Mouse (Mus musculus) lung, embryonic 14.5 days (tissue): ENCODE measurements around the gene Nkd1. TPM values are rescaled to one million over a fixed set of nuclear protein-coding genes. Genes with fewer than 3 reads are reported as not detected.
A peak's percentile ranks its signal among the peaks of the same experiment; 100 is the strongest.

Experiments
- ATAC-seq: fragments of 200-750 bp; cut with Nextera tagmentation; 2 replicates; pipeline ENCODE4 v1.8.0; 2017; ENCODE audit warnings: mild to moderate bottlenecking, moderate TSS enrichment, moderate library complexity; ENCODE audit not compliant: insufficient read depth
- DNase-seq: peaks from one replicate; pipeline ENCODE4 v3.0.0-alpha.2; 2015
- H3K27ac ChIP-seq: fragments of 300-500 bp; sonication (generic); 2 replicates; pipeline ENCODE4 v1.5.1; 2014; ENCODE audit warnings: low read depth, mild to moderate bottlenecking, moderate library complexity
- H3K27me3 ChIP-seq: fragments of 300-500 bp; sonication (generic); 2 replicates; pipeline ENCODE4 v1.6.1; 2014; ENCODE audit warnings: low read length, control low read depth; ENCODE audit not compliant: insufficient read depth
- H3K36me3 ChIP-seq: fragments of 300-500 bp; sonication (generic); 2 replicates; pipeline ENCODE4 v1.6.1; 2014; ENCODE audit warnings: control low read depth; ENCODE audit not compliant: insufficient read depth
- H3K4me1 ChIP-seq: fragments of 300-500 bp; sonication (generic); 2 replicates; pipeline ENCODE4 v1.6.1; 2014; ENCODE audit warnings: antibody characterized with exemption, control low read depth; ENCODE audit not compliant: insufficient read depth
- H3K4me2 ChIP-seq: fragments of 300-500 bp; sonication (generic); 2 replicates; pipeline ENCODE4 v1.6.1; 2014; ENCODE audit warnings: mild to moderate bottlenecking
- H3K4me3 ChIP-seq: fragments of 300-500 bp; sonication (generic); 2 replicates; pipeline ENCODE4 v1.5.1; 2014; ENCODE audit warnings: low read depth, low read length
- H3K9ac ChIP-seq: fragments of 300-500 bp; sonication (generic); 2 replicates; pipeline ENCODE4 v1.6.1; 2014
- H3K9me3 ChIP-seq: fragments of 300-500 bp; sonication (generic); 2 replicates; pipeline ENCODE4 v1.6.1; 2016; ENCODE audit warnings: low read depth, low read length, control low read depth
- CTCF ChIP-seq: IDR thresholded peaks from 2 replicates; pipeline ENCODE4 v1.5.1; 2016; ENCODE audit warnings: antibody characterized with exemption, low read depth
- WGBS: fragments of 180-500 bp; shearing (Covaris S2); extraction: QIAGEN DNeasy Blood & Tissue Kit; methylation state at CpG from one replicate; pipeline ENCODE4 v1.1.7; 2014; 5-methylcytosine and 5-hydroxymethylcytosine counted together
- polyA plus RNA-seq: library from polyadenylated mRNA; unstranded; fragments of >200 nt; fragmentation: Nextera tagmentation; extraction: Ambion mirVana; gene quantifications from 2 replicates; pipeline ENCODE4 v1.2.1, GENCODE M21; 2014

Nkd1 gene
- polyA plus RNA-seq, 1 experiment from 2014 or later: 63.4 TPM

DNA sequence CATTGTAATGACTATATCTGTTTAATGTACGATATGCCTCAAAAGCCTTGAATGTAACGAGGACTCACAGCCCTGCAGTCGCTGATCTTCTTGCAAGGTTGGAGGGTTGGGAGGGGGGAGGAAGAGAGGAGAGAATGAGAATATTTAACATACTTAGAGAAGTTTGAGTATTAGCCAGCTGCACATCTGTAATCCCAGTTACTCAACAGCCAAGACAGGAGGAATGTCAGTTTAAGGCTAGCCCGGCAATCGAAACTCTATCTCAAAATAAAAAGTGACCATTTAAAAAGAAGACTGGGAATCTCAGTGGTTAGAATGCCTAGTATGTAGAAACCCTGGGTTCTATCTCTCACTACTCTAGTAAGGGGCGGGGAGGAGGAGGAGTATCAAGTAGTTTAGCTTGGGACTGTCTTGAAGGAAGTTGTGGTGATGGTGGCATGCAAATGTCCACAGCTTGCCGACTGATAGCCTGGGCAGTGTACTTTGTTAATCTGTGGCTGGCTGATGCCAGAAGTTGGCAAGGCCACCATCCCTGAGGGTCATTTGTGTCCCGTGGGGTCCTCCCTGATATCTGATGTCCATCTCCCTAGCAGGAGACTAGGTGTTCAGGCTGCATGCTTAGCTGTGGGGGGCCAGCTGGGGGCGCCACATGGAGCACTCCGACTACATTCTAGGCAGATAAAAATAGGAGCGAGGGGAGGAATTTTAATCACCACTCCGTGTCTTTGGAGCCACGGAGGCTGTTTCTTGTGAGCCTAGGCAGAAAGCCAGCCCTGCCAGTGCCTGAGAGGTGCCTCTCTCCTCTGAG, 46.4 kb downstream of the Nkd1 start:
- Histone ChIP-seq H3K36me3 (no peaks in the 10 kb centered on the region), H3K27ac (peak overlapping the region; percentile 66; the same call in 1 of the 2 replicates), H3K4me2 (no peak overlapping the region), H3K4me3 (no peak overlapping the region), H3K9ac (no peak overlapping the region), H3K4me1 (peaks cover 74% of the 10 kb centered on the region), H3K27me3 (no peaks in the 10 kb centered on the region), H3K9me3 (no peaks in the 10 kb centered on the region)
- WGBS: 36% methylated on average over 13 of the region's 13 CpGs
- ATAC-seq (no peak), DNase-seq (peak; percentile 79)
- TF ChIP-seq CTCF: peak; percentile 42; the same call in 1 of the 2 replicates

DNA sequence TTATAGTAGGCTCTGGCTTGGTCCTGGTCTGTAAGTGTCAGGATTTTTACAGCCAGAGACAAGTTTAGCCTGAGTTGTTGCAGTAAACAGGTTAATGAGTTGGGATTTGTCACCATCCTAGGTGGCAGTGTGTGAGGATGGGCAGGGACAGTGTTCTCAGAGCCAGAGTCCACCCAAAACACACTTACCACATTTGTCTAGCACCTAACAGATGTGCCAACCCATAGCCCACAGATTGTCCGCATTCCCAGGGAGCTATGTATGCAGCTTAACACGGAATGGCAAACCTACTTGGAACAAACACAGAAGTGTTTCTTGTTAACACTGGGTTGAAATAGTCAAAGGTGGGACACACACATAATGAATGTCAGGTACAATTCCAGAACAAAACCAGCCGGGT, 47.1 kb downstream of the Nkd1 start:
- ATAC-seq: no peak
- no peak for DNase-seq
- Histone ChIP-seq H3K27ac (peak overlapping the region; percentile 66; the same call in 1 of the 2 replicates), H3K9ac (no peak overlapping the region), H3K27me3 (no peaks in the 10 kb centered on the region), H3K9me3 (no peaks in the 10 kb centered on the region), H3K4me2 (no peak overlapping the region), H3K36me3 (no peaks in the 10 kb centered on the region), H3K4me3 (no peak overlapping the region), H3K4me1 (peaks cover 80% of the 10 kb centered on the region)
- 83% methylated on average over 3 of the region's 3 CpGs for WGBS
- TF ChIP-seq CTCF: no peak

DNA sequence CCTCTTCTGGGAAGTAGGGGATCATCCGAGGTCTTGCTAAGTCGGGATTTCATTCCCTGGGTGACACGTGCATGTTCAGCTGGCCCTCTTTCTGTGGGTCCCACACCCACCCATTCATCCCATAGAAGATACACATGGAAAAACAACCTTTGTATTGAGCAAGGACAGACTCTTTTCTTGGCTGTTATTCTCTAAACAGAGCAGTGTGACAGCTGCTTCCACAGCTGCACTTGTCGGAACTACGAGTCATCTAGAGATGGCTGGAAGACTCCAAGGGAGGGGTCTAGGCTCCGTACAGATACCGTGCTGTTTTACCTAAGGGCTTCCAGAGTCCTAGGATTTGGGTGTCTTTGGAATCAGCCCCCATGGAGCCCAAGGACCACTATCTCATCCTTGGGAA, 48.2 kb downstream of the Nkd1 start:
- Histone ChIP-seq H3K4me1 (peaks cover 77% of the 10 kb centered on the region), H3K27me3 (no peaks in the 10 kb centered on the region), H3K36me3 (0 out of 2 replicates have a peak, but pooled peaks cover under 1% of the 10 kb centered on the region), H3K9me3 (no peaks in the 10 kb centered on the region), H3K9ac (no peak overlapping the region), H3K27ac (peak overlapping the region; percentile 25; the same call in 1 of the 2 replicates), H3K4me3 (no peak overlapping the region), H3K4me2 (no peak overlapping the region)
- ATAC-seq (no peak), DNase-seq (peak; percentile 59)
- no peak for TF ChIP-seq CTCF
- 38% methylated on average over 7 of the region's 7 CpGs for WGBS

DNA sequence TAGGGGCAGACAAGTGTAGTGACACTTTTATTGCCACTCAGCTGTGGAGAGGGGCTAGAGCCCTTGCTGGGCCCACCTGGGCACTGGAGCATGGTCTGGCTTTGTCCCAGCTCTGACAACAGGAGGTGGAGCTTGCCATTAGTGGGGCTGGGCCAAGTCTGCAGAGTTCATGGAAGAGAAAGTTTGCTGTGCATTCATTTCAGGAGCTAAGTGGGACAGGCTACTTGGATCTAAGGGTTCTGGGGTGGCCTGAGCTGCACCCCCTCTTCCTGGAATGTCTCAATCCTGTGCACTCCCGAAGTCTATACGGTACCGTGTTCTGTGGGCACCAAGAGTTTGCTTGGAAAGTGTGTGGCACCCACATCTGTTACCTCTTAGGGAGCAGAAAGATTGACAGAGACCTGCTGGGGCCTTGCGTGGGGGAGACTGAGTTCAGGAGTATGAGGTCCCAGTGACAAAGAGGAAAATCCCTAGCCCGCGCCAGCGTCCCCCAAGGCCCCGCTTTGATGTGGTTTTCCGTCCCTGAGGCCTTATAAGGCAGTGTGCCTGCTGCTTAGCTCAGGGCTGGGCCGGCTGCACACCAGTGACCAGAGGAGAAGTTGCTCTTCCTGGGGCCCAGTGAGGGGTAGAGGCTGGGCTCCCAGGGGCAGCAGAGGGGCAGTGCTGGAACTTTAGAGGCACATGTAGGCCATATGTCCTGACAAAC, 49.3 kb downstream of the Nkd1 start:
- peak overlapping the region; percentile 19; the same call in 1 of the 2 replicates for H3K4me2 ChIP-seq
- peak; percentile 86 for DNase-seq

DNA sequence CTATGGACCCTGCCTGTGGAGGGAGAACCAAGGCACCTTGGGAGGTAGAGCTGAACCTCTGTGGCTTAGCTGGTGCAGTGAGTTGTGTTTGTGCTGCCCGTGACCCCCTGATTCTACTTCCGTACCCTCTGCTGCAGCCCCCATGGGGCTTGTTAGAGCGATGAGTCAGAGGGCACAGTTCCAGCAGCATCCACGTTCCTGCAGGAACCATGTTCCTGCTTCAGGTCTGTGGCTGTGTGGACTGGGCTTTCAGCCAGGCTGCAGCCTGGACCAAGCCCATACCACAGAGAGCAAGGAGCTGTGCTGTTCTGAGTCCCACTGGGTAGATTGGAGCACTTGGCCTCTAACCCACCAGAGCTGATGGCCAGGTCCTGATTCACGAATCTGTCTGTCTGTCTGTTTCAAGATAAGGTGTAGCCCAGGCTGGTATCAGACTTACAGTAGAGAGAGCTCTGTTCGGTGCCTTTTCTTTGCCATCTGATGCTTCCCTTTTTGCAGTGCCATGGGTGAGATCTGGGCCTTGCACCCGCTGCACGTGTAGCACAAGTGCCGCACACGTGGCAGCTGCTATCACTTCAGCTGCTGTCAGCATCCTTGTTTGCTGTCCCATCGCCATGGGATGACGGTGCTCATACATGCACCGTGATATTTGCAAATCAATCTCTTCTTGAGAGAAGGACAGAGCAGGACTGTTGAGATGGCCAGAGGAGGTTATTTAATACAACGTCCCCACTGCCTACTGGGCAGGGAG, 50.5 kb downstream of the Nkd1 start:
- Histone ChIP-seq H3K4me2 (no peak overlapping the region), H3K36me3 (0 out of 2 replicates have a peak, but pooled peaks cover 11% of the 10 kb centered on the region), H3K4me3 (no peak overlapping the region), H3K27ac (peak overlapping the region; percentile 84), H3K9me3 (no peaks in the 10 kb centered on the region), H3K4me1 (peaks cover 76% of the 10 kb centered on the region), H3K9ac (no peak overlapping the region), H3K27me3 (no peaks in the 10 kb centered on the region)
- TF ChIP-seq CTCF: no peak
- ATAC-seq: no peak
- WGBS: 70% methylated on average over 14 of the region's 14 CpGs
- peak; percentile 58 for DNase-seq

More for the DNA sequence above, 49.3 kb downstream of the Nkd1 start:
- ATAC-seq: peak; percentile 80
- Histone ChIP-seq H3K4me3 (no peak overlapping the region), H3K27me3 (no peaks in the 10 kb centered on the region), H3K4me1 (peaks cover 77% of the 10 kb centered on the region), H3K9ac (peak overlapping the region; percentile 35), H3K27ac (peak overlapping the region; percentile 84), H3K9me3 (no peaks in the 10 kb centered on the region), H3K36me3 (0 out of 2 replicates have a peak, but pooled peaks cover 11% of the 10 kb centered on the region)
- 25% methylated on average over 10 of the region's 10 CpGs for WGBS
- no peak for TF ChIP-seq CTCF

DNA sequence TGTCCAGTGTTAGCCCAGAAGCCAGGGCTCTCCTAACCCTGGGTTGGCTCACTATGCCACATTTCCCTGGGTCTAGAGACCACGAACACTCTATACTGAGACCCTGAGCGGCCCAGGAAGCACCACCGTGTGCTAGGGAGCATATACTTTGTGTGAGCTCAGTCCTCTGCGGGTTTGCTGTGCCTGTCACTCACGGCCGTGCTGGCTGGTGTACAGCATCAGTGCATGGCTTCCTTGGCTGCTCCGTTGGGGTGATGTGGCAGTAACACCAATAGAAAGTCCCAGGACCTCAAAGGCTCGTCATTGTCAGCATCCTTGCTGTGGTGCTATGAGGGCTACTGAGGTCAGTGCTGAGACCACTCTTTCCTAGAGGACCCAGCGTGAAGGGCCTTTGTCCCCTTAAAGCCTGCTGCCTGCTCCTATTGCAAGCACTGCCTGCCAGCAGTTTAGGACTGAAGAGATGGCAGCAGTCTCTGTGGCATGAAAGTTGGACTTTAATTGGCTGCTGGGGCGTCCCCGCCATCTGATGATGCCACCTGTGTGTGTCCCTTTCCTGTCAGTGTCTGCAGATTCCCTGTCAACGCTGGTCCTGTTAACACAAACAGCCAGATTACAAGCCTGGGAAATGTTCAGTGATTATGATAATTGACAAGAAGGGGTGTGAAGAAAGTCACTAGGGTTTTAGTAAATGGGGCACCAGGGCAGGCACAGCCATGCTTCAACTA, 51.2 kb downstream of the Nkd1 start:
- H3K27ac ChIP-seq: peak overlapping the region; percentile 6; the same call in 1 of the 2 replicates
- no peak overlapping the region for H3K9ac ChIP-seq
- H3K9me3 ChIP-seq: no peaks in the 10 kb centered on the region
- ATAC-seq (no peak), DNase-seq (no peak)
- no peak overlapping the region for H3K4me2 ChIP-seq
- no peak for TF ChIP-seq CTCF
- H3K4me1 ChIP-seq: peaks cover 73% of the 10 kb centered on the region
- H3K36me3 ChIP-seq: 0 out of 2 replicates have a peak, but pooled peaks cover 11% of the 10 kb centered on the region
- H3K27me3 ChIP-seq: no peaks in the 10 kb centered on the region
- WGBS: 80% methylated on average over 12 of the region's 12 CpGs
- no peak overlapping the region for H3K4me3 ChIP-seq
